Mouse (Mus musculus) liver, postnatal 0 days (tissue): ENCODE measurements at regions not wholly inside any gene's neighbourhood (a gene's known extent, or its start where the extent isn't known, plus 50 kb on each side); places are given as distances from the start of the nearest gene placed in this dataset.

Source experiments
- CTCF ChIP-seq: sonication (generic); IDR thresholded peaks from 2 replicates; pipeline ENCODE4 v1.5.1; 2016; ENCODE audit warnings: antibody characterized with exemption, low read depth
- EP300 ChIP-seq: IDR thresholded peaks from 2 replicates; pipeline ENCODE4 v1.6.1; 2016; ENCODE audit warnings: antibody characterized with exemption, low read depth, mild to moderate bottlenecking

DNA sequence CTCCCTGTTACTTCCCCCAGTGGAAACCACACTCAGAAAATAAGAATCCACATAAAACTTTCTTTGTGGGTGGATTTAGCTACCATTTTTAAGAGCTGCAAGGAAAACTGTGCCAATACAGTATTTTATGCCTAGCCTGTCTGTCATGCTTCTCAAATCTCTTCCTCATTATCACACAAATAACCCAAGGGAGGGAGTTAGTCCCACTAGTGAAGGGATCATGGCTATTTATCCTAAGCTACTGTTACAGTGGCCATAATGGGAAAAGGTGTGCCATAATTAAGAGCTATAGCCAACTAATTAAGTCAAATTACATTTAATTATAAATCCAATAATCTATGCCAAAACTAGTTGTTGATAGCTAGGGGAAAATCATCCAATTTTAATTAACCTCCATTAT is 374.8 kb upstream of the Ube2e3 start:
- TF ChIP-seq CTCF (no peak), EP300 (no peak)
